In the genomic region with DNA sequence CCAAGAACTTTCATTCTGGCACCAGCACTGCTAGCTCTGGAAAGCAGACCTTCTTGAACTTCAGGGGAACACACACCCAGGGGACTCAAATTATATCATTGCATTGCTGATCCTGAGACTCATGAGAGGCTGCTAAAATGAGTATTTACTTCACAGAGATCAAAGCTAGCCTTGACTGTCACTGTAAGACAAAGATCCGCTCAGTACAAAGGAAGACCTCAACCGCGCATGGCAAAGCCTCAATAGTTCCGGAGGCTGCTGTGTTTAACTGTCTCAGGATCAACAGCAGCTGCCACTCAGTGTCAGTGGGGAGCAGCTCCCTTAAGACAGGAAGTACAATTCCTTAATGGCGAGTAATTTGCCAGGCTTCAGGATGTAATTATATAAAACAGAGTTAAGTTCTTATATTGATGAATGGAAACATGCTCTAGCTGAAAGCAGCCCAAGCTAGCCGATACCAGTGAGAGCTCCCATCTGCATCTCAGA, we compare ENCODE assay signal across 11 mouse cellular contexts.
DNase-seq lines count a peak whose midpoint lies in the region; ATAC-seq and TF ChIP-seq lines count a peak whose summit lies in the region.
"Had no signal": no experiment of that assay in that cellular context is flagged by ENCODE, and none has a peak within 500 bp of the region (broad histone marks: within the 10 kb centered on the region; RNA-seq: fewer than 3 reads in every experiment).

No protein-coding gene starts in this region.

- ATAC-seq in midbrain, embryonic 15.5 days (replicated peaks) = no peak; the same call in 1 of the 2 replicates
- ATAC-seq in embryonic facial prominence, embryonic 12.5 days (ENCODE audit: insufficient number of reproducible peaks, insufficient read depth, low FRiP score, low TSS enrichment) = peak; percentile 47; the same call in 1 of the 2 replicates
- peak; percentile 44; the same call in 1 of the 2 replicates for ATAC-seq in lung, postnatal 0 days
- no peak for ATAC-seq in megakaryocyte progenitor cell, adult 5-6 weeks (replicated peaks; ENCODE audit: poor library complexity)

- no peaks in the 10 kb centered on the region for H3K27me3 ChIP-seq in midbrain, embryonic 10.5 days (ENCODE audit: low read depth, poor library complexity, severe bottlenecking)
- H3K27me3 ChIP-seq in midbrain, embryonic 15.5 days (replicated peaks) = no peaks in the 10 kb centered on the region
- H3K27me3 ChIP-seq in embryonic facial prominence, embryonic 12.5 days = no peaks in the 10 kb centered on the region
- no peaks in the 10 kb centered on the region for H3K27me3 ChIP-seq in lung, postnatal 0 days (replicated peaks; ENCODE audit: insufficient read depth, low read length)
- H3K27me3 ChIP-seq: megakaryocyte, embryonic 14.5 days had no signal

- H3K27ac ChIP-seq in midbrain, embryonic 10.5 days (replicated peaks) = peak overlapping the region; percentile 38
- H3K27ac ChIP-seq in midbrain, embryonic 15.5 days = no peak overlapping the region
- H3K27ac ChIP-seq in embryonic facial prominence, embryonic 12.5 days = no peak overlapping the region
- H3K27ac ChIP-seq in lung, postnatal 0 days (ENCODE audit: low read length) = no peak overlapping the region

- 0 out of 2 replicates have a peak, but pooled peaks cover 5% of the 10 kb centered on the region for H3K36me3 ChIP-seq in midbrain, embryonic 10.5 days
- H3K36me3 ChIP-seq in midbrain, embryonic 15.5 days (replicated peaks) = no peaks in the 10 kb centered on the region
- H3K36me3 ChIP-seq in embryonic facial prominence, embryonic 12.5 days = no peaks in the 10 kb centered on the region
- H3K36me3 ChIP-seq in lung, postnatal 0 days (ENCODE audit: insufficient read depth, low read length) = peaks cover 4% of the 10 kb centered on the region; the same call in 1 of the 2 replicates

- no peaks in the 10 kb centered on the region for H3K9me3 ChIP-seq in midbrain, embryonic 10.5 days (replicated peaks)
- no peaks in the 10 kb centered on the region for H3K9me3 ChIP-seq in midbrain, embryonic 15.5 days
- H3K9me3 ChIP-seq in embryonic facial prominence, embryonic 12.5 days = no peaks in the 10 kb centered on the region
- no peaks in the 10 kb centered on the region for H3K9me3 ChIP-seq in lung, postnatal 0 days (ENCODE audit: low read length)

- no peak for TF ChIP-seq EP300 in lung, postnatal 0 days (IDR thresholded peaks at IDR 0.05)

- no peak overlapping the region for H3K4me2 ChIP-seq in midbrain, embryonic 15.5 days
- H3K4me2 ChIP-seq in embryonic facial prominence, embryonic 12.5 days (replicated peaks) = no peak overlapping the region
- no peak overlapping the region for H3K4me2 ChIP-seq in lung, postnatal 0 days (replicated peaks; ENCODE audit: low read depth, low read length)

- no peak for TF ChIP-seq CTCF in lung, postnatal 0 days (IDR thresholded peaks at IDR 0.05)

- no peak overlapping the region for H3K4me3 ChIP-seq in midbrain, embryonic 10.5 days
- H3K4me3 ChIP-seq in midbrain, embryonic 15.5 days = no peak overlapping the region
- H3K4me3 ChIP-seq in embryonic facial prominence, embryonic 12.5 days = no peak overlapping the region
- H3K4me3 ChIP-seq in lung, postnatal 0 days (ENCODE audit: low read depth, low read length) = no peak overlapping the region
- H3K4me3 ChIP-seq: megakaryocyte, embryonic 14.5 days had no signal

- 27% methylated on average over 6 of the region's 6 CpGs for WGBS in midbrain, embryonic 10.5 days
- 11% methylated on average over 6 of the region's 6 CpGs for WGBS in midbrain, embryonic 15.5 days
- 28% methylated on average over 6 of the region's 6 CpGs for WGBS in embryonic facial prominence, embryonic 12.5 days
- WGBS in lung, postnatal 0 days = 26% methylated on average over 6 of the region's 6 CpGs

- peak; percentile 36 for DNase-seq in midbrain, embryonic 10.5 days (ENCODE audit: low spot score)
- DNase-seq in lung, postnatal 0 days (ENCODE audit: low spot score) = peak; percentile 17
- DNase-seq in thymus, postnatal 14 days = peak; percentile 8
- no peak for DNase-seq in left cerebral cortex, adult 11 months (ENCODE audit: low spot score)
- no peak for DNase-seq in frontal cortex, postnatal 36 days (ENCODE audit: low spot score in 2 of 2)
- DNase-seq: cerebellum, postnatal 10 days; kidney, postnatal 10 days had no signal

- H3K4me1 ChIP-seq in midbrain, embryonic 10.5 days = peaks cover 28% of the 10 kb centered on the region
- 0 out of 2 replicates have a peak, but pooled peaks cover 5% of the 10 kb centered on the region for H3K4me1 ChIP-seq in midbrain, embryonic 15.5 days
- H3K4me1 ChIP-seq in embryonic facial prominence, embryonic 12.5 days = peaks cover 18% of the 10 kb centered on the region
- no peaks in the 10 kb centered on the region for H3K4me1 ChIP-seq in lung, postnatal 0 days (ENCODE audit: insufficient read depth, low read depth, low read length)

- H3K9ac ChIP-seq in midbrain, embryonic 15.5 days = no peak overlapping the region
- no peak overlapping the region; the same call in 1 of the 2 replicates for H3K9ac ChIP-seq in embryonic facial prominence, embryonic 12.5 days
- H3K9ac ChIP-seq in lung, postnatal 0 days (replicated peaks; ENCODE audit: low read depth) = no peak overlapping the region

Comparison
In these comparisons a context has a peak if more than half of its experiments do, and no peak if none do; other contexts are left out.
1. DNase-seq: peak in midbrain, embryonic 10.5 days (single experiment), lung, postnatal 0 days (single experiment) and thymus, postnatal 14 days (single experiment); none in left cerebral cortex, adult 11 months (single experiment) and frontal cortex, postnatal 36 days (0 of 2).
2. ATAC-seq: peak in embryonic facial prominence, embryonic 12.5 days (single experiment) and lung, postnatal 0 days (single experiment); none in midbrain, embryonic 15.5 days (single experiment) and megakaryocyte progenitor cell, adult 5-6 weeks (single experiment).